Mouse (Mus musculus) intestine, postnatal 0 days (tissue): ENCODE data around the gene Cdk5r2. TPM values are rescaled to one million over a fixed set of nuclear protein-coding genes. Genes with fewer than 3 reads are reported as not detected.
"Not testable (repeated sequence)": the region's sequence is repeated elsewhere in the genome, so short reads cannot be mapped to it uniquely, and the experiment has no call there.

Experiments
- ATAC-seq: fragments of 200-750 bp; cut with Nextera tagmentation; 2 replicates; pipeline ENCODE4 v1.8.0; 2017; ENCODE audit warnings: mild to moderate bottlenecking, moderate TSS enrichment, moderate library complexity
- H3K27ac ChIP-seq: fragments of 300-500 bp; sonication (generic); 2 replicates; pipeline ENCODE4 v1.5.1; 2014; ENCODE audit warnings: mild to moderate bottlenecking, low read depth, low read length, moderate library complexity
- H3K27me3 ChIP-seq: fragments of 300-500 bp; sonication (generic); replicated peaks from 2 replicates; pipeline ENCODE4 v1.6.1; 2014; ENCODE audit warnings: low read length, mixed read lengths; ENCODE audit not compliant: control insufficient read depth, insufficient read depth
- H3K36me3 ChIP-seq: fragments of 300-500 bp; sonication (generic); 2 replicates; pipeline ENCODE4 v1.6.1; 2014; ENCODE audit warnings: mild to moderate bottlenecking, moderate library complexity; ENCODE audit not compliant: control insufficient read depth, insufficient read depth
- H3K4me1 ChIP-seq: fragments of 300-500 bp; sonication (generic); replicated peaks from 2 replicates; pipeline ENCODE4 v1.6.1; 2014; ENCODE audit warnings: antibody characterized with exemption, low read length, mixed read lengths; ENCODE audit not compliant: control insufficient read depth, insufficient read depth
- H3K4me2 ChIP-seq: fragments of 300-500 bp; sonication (generic); replicated peaks from 2 replicates; pipeline ENCODE4 v1.6.1; 2014; ENCODE audit warnings: low read depth, mild to moderate bottlenecking, moderate library complexity
- H3K4me3 ChIP-seq: fragments of 300-500 bp; sonication (generic); 2 replicates; pipeline ENCODE4 v1.5.1; 2014; ENCODE audit warnings: low read depth, low read length
- H3K9ac ChIP-seq: fragments of 300-500 bp; sonication (generic); 2 replicates; pipeline ENCODE4 v1.6.1; 2014; ENCODE audit warnings: mild to moderate bottlenecking, low read depth, low read length
- H3K9me3 ChIP-seq: fragments of 300-500 bp; sonication (generic); 2 replicates; pipeline ENCODE4 v1.6.1; 2016; ENCODE audit warnings: mixed run types; ENCODE audit not compliant: control insufficient read depth
- CTCF ChIP-seq: sonication (generic); IDR thresholded peaks from 2 replicates; pipeline ENCODE4 v1.5.1; 2016; ENCODE audit warnings: low read depth, mild to moderate bottlenecking, control low read depth, antibody characterized with exemption, moderate library complexity
- WGBS: fragments of 180-500 bp; shearing (Covaris S2); extraction: QIAGEN DNeasy Blood & Tissue Kit; methylation state at CpG from one replicate; pipeline ENCODE4 v1.1.7; 2014; 5-methylcytosine and 5-hydroxymethylcytosine counted together
- polyA plus RNA-seq: library from polyadenylated mRNA; unstranded; fragments of >200 nt; fragmentation: Nextera tagmentation; extraction: Ambion mirVana; gene quantifications from 2 replicates; pipeline ENCODE4 v1.2.1, GENCODE M21; 2015

Cdk5r2 gene
- polyA plus RNA-seq, 1 experiment from 2014 or later, result 0.29 TPM

DNA sequence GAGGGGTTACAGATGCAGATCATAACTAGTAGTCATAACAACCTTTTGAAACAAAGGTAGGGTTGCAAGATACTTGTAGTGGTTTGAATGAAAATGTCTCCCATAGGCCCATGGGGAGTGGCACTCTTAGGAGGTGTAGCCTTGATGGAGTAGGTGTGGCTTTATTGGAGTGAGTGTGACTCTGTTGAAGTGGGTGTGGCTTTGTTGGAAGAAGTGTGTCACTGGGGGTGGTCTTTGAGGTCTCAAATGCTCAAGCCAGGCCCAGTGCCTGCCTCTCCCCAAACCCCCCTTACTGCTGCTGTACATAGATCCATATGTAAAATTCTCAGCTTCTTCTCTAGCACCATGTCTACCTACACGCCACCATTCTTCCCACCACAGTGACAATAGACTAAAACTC lies 36.2 kb upstream of the Cdk5r2 start:
- Histone ChIP-seq H3K9ac (no peak overlapping the region), H3K4me2 (no peak overlapping the region), H3K9me3 (no peaks in the 10 kb centered on the region), H3K36me3 (no peaks in the 10 kb centered on the region), H3K4me1 (no peaks in the 10 kb centered on the region), H3K27me3 (no peaks in the 10 kb centered on the region), H3K27ac (no peak overlapping the region), H3K4me3 (no peak overlapping the region)
- no peak for ATAC-seq
- WGBS, result 85% methylated on average over 1 of the region's 1 CpGs
- no peak for TF ChIP-seq CTCF

GRCm38 (mm10) chr1:74823598-74823997 lies 31.1 kb upstream of the Cdk5r2 start:
- 93% methylated on average over 4 of the region's 4 CpGs for WGBS
- not testable (repeated sequence) for H3K27ac ChIP-seq, H3K4me3 ChIP-seq, H3K9me3 ChIP-seq, H3K27me3 ChIP-seq, H3K4me2 ChIP-seq, H3K4me1 ChIP-seq, H3K36me3 ChIP-seq, ATAC-seq, H3K9ac ChIP-seq

DNA sequence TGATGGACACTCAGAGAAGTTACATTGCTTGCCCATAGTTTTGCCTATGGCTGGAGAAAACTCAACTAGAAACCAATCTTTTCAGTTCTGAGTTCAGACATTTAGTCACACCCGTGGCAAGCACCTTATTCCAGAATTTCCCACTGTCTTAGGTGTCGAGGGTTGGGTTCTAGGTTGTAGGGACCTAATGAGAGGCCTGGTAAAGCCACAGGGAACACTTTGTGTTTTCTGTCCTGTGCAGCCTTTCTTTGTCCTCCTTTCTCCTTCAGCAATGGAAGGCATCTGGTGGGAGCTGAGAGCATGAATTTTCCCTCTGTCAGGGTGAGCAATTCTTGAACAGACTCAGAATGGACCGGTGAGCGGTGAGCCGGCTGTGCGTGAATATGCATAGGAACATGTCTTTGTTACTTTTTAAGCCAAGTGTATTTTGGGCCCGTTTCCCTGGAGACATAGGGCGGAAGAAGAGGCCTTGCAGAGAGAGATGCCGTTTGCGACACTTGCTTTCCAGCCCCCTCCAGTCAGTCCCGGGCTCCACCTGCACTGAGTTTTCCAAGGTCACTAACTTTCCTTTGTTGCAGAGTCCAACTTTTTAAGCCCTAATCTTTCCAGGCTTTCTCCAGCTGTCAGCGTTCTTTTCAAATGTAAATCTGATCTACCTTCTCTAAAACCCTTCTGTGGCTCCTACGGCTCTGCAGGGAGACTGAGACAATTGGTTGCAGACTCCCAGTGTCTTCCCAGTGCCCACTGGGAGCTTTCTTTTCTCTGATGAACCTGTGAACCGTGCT lies 30.0 kb upstream of the Cdk5r2 start:
- no peak overlapping the region for H3K4me3 ChIP-seq
- no peak for ATAC-seq
- WGBS, result 36% methylated on average over 14 of the region's 14 CpGs
- H3K9ac ChIP-seq, result no peak overlapping the region
- H3K36me3 ChIP-seq, result no peaks in the 10 kb centered on the region
- H3K9me3 ChIP-seq, result no peaks in the 10 kb centered on the region
- no peaks in the 10 kb centered on the region for H3K27me3 ChIP-seq
- no peak overlapping the region for H3K27ac ChIP-seq
- H3K4me2 ChIP-seq, result no peak overlapping the region
- no peak for TF ChIP-seq CTCF
- no peaks in the 10 kb centered on the region for H3K4me1 ChIP-seq

DNA sequence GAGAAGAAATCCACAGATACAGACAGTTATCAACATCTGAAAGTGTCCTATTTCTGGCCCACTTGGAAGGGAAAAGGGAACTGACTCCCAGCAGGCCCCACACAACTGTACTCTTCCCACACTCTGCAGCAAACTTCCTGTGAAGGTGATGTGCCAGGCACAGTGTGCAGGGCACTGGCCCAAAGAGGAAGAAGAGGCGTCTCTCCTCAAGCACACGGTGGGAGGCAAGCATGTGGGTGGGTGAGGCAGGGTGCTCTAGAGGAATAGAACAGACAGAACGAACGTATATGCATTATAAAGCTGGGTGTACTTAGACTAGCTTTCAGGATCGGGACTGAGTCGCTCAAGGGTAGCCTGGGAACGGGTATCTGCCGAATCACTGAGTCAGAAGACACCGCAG lies 24.7 kb upstream of the Cdk5r2 start:
- no peak for ATAC-seq
- 72% methylated on average over 9 of the region's 9 CpGs for WGBS
- Histone ChIP-seq H3K4me3 (no peak overlapping the region), H3K27ac (no peak overlapping the region), H3K4me1 (no peaks in the 10 kb centered on the region), H3K36me3 (no peaks in the 10 kb centered on the region), H3K9ac (no peak overlapping the region), H3K9me3 (no peaks in the 10 kb centered on the region), H3K27me3 (no peaks in the 10 kb centered on the region), H3K4me2 (no peak overlapping the region)
- TF ChIP-seq CTCF, result no peak

DNA sequence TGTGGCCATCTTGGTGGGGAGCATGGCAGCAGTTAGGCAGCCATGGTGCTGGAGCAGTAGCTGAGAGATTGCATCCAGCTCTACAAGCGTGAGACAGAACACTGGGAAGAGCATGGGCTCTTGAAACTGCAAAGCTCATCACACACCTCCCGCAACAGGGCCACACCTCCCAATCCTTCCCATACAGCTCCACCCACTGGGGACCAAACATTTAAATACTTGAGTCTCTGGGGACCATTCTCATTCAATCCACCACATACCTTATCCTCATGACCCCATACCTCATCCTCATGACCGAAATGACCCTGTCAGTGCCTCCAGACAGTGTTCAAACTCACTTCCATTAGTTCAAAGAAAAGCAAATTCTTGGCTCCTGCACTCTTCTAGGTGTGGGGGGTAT lies 21.5 kb upstream of the Cdk5r2 start:
- Histone ChIP-seq H3K9me3 (no peaks in the 10 kb centered on the region), H3K4me3 (no peak overlapping the region), H3K4me1 (no peaks in the 10 kb centered on the region), H3K4me2 (no peak overlapping the region), H3K9ac (no peak overlapping the region), H3K36me3 (no peaks in the 10 kb centered on the region), H3K27me3 (no peaks in the 10 kb centered on the region), H3K27ac (no peak overlapping the region)
- TF ChIP-seq CTCF, result no peak
- 82% methylated on average over 3 of the region's 3 CpGs for WGBS
- no peak for ATAC-seq

GRCm38 (mm10) chr1:74843090-74843489 lies 11.6 kb upstream of the Cdk5r2 start:
- Histone ChIP-seq H3K9ac (no peak overlapping the region), H3K9me3 (no peaks in the 10 kb centered on the region), H3K27ac (no peak overlapping the region), H3K4me1 (no peaks in the 10 kb centered on the region), H3K4me2 (no peak overlapping the region), H3K4me3 (no peak overlapping the region), H3K27me3 (peaks cover 22% of the 10 kb centered on the region; the same call in 1 of the 2 replicates), H3K36me3 (no peaks in the 10 kb centered on the region)
- TF ChIP-seq CTCF, result no peak
- WGBS, result 76% methylated on average over 5 of the region's 5 CpGs
- ATAC-seq, result no peak
